Mouse (Mus musculus): Measurements from ENCODE around the gene Naip6. TPM values are rescaled to one million over a fixed set of nuclear protein-coding genes. Genes with fewer than 3 reads are reported as not detected.
"Not testable (repeated sequence)": the region's sequence is repeated elsewhere in the genome, so short reads cannot be mapped to it uniquely, and the experiment has no call there.

Naip6 gene
- total and polyA plus RNA-seq, 3 experiments, result 0.12 to 7.4 (median 5.9) TPM

DNA sequence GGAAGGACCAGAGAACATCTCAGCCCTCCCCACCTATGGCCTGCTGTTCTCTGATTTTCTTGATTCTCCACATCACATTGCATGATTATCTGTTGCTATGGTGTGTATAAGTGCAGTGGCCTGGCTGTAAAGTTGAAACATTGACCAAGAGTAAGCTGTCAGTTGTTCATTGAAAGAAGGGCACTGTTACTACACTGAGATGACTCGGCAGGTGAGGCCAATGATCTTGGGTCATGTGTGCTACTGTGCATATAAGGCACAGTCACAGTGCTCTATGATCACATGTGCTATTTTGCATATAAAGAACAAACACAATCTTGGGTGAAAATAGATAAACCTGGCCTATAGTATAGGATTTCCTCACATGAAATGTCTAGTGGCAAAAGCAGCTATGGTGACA, 32.9 kb downstream of the Naip6 start:
- Histone ChIP-seq H3K4me1 (ENCODE audit: insufficient read depth, low read depth, low read length) (no peaks in the 10 kb centered on the region), H3K36me3 (replicated peaks) (no peaks in the 10 kb centered on the region), H3K9me3 (replicated peaks) (no peaks in the 10 kb centered on the region), H3K27me3 (ENCODE audit: insufficient read depth, low read length) (no peaks in the 10 kb centered on the region), H3K4me3 (ENCODE audit: low read depth, low read length) (no peak overlapping the region)
- DNase-seq (ENCODE audit: low spot score) (no peak), ATAC-seq (ENCODE audit: extremely low read depth, insufficient number of reproducible peaks, low FRiP score, poor library complexity, severe bottlenecking) (no peak)
- TF ChIP-seq POLR2AphosphoS5 (IDR thresholded peaks at IDR 0.05; ENCODE audit: insufficient replicate concordance, low read depth, low read length) (no peak), GATA2 (IDR thresholded peaks at IDR 0.05; ENCODE audit: borderline replicate concordance, low read depth, low read length) (no peak), TAL1 (conservative IDR thresholded peaks at IDR 0.05; ENCODE audit: low read depth, low read length) (no peak), CTCF (IDR thresholded peaks at IDR 0.05; ENCODE audit: low read depth, low read length) (no peak), GATA1 (IDR thresholded peaks at IDR 0.05; ENCODE audit: borderline replicate concordance, low read length) (no peak)

DNA sequence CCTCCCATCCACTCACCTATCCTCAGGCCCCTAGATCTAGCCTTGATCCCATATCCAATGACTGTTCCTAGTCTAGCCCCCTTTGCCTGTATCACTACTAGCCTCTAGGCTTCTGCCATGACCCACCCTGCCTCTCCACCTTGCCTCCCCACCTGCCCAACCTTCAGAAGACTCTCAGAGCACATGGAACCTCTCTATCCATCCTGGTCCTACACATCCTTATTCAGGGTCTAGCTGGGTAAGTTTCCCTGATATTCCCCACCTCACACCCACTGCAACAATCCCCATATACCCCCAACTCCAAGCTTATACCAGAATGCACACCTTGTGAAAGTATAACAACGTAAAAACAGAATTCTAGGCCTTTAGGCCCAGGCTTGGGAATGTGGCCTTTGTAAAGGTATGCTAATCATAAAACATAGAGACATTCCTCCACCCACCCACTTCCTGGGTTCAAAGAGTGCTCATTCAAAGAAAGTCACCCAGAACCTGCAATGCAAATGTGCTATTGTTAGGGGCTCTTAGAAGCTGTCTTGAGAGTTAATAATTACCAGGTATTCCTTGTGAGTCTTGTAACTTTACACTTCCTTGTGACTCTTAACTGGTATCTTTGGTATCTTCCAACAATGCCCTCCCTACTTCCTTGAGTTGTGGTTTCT, 45.9 kb downstream of the Naip6 start:
- H3K4me3 ChIP-seq (ENCODE audit: low read depth, low read length); H3K4me1 ChIP-seq (ENCODE audit: insufficient read depth, low read depth, low read length); DNase-seq (ENCODE audit: low spot score); ATAC-seq (ENCODE audit: extremely low read depth, insufficient number of reproducible peaks, low FRiP score, poor library complexity, severe bottlenecking); H3K27me3 ChIP-seq (ENCODE audit: insufficient read depth, low read length); H3K9me3 ChIP-seq (replicated peaks); H3K36me3 ChIP-seq (replicated peaks): not testable (repeated sequence)

DNA sequence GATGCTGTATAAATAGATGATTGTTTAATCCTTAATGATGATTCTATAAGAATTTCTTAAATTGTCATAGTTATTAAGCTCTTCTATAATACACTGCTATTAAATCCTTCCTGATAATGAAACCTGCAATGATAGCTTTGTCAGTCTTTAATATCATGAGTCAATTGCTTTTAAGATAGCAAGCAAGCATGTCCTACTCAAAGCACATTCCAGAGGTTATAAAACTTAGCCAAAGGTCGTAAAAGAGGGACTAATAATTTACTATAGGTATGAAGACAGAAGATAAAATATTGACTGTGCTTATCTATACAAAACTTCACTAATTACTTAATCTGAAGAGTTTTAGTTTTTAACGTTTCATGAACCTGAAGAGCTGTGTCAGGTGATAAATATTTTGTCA, 60.5 kb downstream of the Naip6 start:
- ATAC-seq (ENCODE audit: extremely low read depth, insufficient number of reproducible peaks, low FRiP score, poor library complexity, severe bottlenecking); H3K4me3 ChIP-seq (ENCODE audit: low read depth, low read length); H3K9me3 ChIP-seq (replicated peaks); H3K4me1 ChIP-seq (ENCODE audit: insufficient read depth, low read depth, low read length); H3K27me3 ChIP-seq (ENCODE audit: insufficient read depth, low read length); H3K36me3 ChIP-seq (replicated peaks); DNase-seq (ENCODE audit: low spot score): not testable (repeated sequence)

DNA sequence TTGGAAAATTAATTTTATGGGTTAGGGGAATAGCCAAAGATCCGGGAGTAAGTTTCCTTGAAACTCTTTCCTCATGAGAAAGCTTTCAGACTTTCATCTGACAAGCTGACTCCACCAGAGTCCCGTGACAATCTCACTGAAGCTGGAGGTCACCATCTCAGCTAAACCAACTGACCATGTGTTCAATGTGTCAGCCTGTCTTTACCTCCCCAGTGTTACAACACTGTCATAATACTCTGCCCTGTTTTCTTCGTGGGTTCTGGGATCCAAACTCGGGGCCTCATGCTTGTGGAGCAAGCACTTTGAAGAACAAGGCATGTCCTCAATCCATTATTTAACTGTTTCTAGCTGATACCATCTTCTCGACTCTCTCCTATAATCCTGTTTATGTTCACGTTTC, 61.5 kb downstream of the Naip6 start:
- not testable (repeated sequence) for H3K4me3 ChIP-seq (ENCODE audit: low read depth, low read length); H3K36me3 ChIP-seq (replicated peaks); H3K27me3 ChIP-seq (ENCODE audit: insufficient read depth, low read length); ATAC-seq (ENCODE audit: extremely low read depth, insufficient number of reproducible peaks, low FRiP score, poor library complexity, severe bottlenecking); H3K4me1 ChIP-seq (ENCODE audit: insufficient read depth, low read depth, low read length); DNase-seq (ENCODE audit: low spot score); H3K9me3 ChIP-seq (replicated peaks)

DNA sequence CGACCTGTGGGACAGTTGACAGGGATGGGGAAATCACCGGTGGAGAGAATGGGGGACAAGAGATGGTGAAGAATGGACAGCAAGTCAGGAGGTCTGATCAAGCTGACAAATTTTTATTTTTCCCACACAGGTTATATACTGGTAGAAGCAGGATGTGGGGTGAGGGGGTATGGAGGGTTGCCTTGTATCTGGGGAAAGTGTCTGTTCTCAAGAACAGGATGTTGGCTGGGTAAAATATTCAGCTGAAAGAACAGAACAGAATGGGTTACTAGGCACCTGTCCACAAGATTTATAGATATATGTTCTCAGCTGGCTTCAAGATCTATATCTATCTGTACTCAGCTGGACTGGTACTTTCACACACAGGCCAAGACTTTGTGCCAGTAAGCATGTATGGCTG, 65.6 kb downstream of the Naip6 start:
- H3K9me3 ChIP-seq (replicated peaks); H3K27me3 ChIP-seq (ENCODE audit: insufficient read depth, low read length); H3K4me3 ChIP-seq (ENCODE audit: low read depth, low read length); H3K4me1 ChIP-seq (ENCODE audit: insufficient read depth, low read depth, low read length); ATAC-seq (ENCODE audit: extremely low read depth, insufficient number of reproducible peaks, low FRiP score, poor library complexity, severe bottlenecking); H3K36me3 ChIP-seq (replicated peaks); DNase-seq (ENCODE audit: low spot score): not testable (repeated sequence)

DNA sequence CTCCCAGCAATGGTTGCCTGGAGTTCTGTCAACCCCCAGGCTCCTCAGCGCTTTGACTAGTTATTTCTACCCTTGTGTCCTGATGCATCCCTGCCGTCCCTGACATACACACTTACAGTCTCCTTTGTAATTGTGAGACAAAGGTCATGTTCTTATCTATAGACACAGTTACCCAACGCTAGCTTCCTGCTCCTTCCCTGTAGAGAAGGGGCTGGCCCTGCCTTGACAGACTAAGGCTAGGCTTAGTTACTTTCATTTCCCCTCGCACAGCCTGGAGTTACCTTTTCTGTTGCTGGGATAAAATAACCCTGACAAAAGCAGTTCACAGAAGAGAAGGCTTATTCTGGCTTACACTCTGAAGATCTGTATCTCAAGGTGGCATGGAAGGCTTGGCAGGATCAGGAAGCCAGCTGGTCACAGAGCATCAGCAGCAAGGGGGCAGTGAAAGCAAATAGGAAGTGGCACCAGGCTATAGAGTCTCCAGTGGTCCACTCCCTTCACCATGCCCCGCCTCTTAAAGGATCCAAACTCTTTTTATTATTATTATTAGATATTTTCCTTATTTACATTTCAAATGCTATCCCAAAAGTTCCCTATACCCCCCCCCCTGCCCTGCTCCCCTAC, 70.5 kb downstream of the Naip6 start:
- not testable (repeated sequence) for H3K4me3 ChIP-seq (ENCODE audit: low read depth, low read length); H3K4me1 ChIP-seq (ENCODE audit: insufficient read depth, low read depth, low read length); H3K27me3 ChIP-seq (ENCODE audit: insufficient read depth, low read length); H3K9me3 ChIP-seq (replicated peaks); DNase-seq (ENCODE audit: low spot score); H3K36me3 ChIP-seq (replicated peaks)
- peak; percentile 49 for ATAC-seq (ENCODE audit: extremely low read depth, insufficient number of reproducible peaks, low FRiP score, poor library complexity, severe bottlenecking)

DNA sequence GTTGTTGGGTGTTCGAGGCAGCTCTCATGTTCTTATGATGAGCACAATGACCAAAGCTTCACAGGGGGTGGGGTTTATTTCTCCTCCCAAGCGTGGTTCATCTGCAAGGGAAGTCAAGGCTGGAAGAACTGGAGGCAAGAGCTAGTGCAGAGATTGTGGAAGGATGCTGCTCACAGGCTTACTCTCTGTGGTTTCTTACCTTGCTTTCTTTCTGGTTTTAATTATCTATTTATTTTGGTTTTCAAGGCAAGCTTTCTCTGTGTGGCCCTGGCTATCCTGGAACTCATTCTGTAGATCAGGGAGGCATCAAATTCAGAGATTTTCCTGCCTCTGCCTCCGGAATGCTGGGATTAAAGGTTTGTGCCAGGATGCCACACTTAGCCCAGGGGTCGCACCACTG, 71.3 kb downstream of the Naip6 start, which contains the start of gene Naip5:
Naip5 (minus strand) TSS at position 101 of the 400 bp plus-strand sequence.
- H3K4me3 ChIP-seq (ENCODE audit: low read depth, low read length); H3K4me1 ChIP-seq (ENCODE audit: insufficient read depth, low read depth, low read length); H3K36me3 ChIP-seq (replicated peaks); H3K9me3 ChIP-seq (replicated peaks); DNase-seq (ENCODE audit: low spot score); ATAC-seq (ENCODE audit: extremely low read depth, insufficient number of reproducible peaks, low FRiP score, poor library complexity, severe bottlenecking); H3K27me3 ChIP-seq (ENCODE audit: insufficient read depth, low read length): not testable (repeated sequence)

DNA sequence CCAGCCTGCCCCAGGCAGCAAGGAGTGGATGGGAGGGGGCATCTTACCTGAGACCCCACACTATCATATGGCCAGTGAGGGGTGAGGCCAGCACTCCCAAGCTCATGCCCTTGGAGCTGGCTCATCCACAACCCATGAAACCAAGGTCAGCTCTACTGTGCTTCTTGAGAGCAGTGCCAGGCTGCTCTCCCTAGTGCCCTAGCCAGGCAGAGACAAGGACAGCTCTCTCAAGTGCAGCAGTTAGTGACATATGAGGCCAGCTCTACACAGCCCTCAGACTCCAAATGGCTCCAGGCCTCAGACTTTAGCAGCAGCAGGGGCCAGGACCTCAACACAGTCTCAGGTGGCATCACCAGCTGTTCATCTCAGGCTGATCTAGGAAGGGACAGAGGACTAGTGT, 73.8 kb downstream of the Naip6 start:
- DNase-seq (ENCODE audit: low spot score) (no peak), ATAC-seq (ENCODE audit: extremely low read depth, insufficient number of reproducible peaks, low FRiP score, poor library complexity, severe bottlenecking) (no peak)
- no peak for TF ChIP-seq CTCF (IDR thresholded peaks at IDR 0.05; ENCODE audit: low read depth, low read length)
- TF ChIP-seq POLR2AphosphoS5 (IDR thresholded peaks at IDR 0.05; ENCODE audit: insufficient replicate concordance, low read depth, low read length), result no peak
- no peak for TF ChIP-seq TAL1 (conservative IDR thresholded peaks at IDR 0.05; ENCODE audit: low read depth, low read length)
- no peak for TF ChIP-seq GATA1 (IDR thresholded peaks at IDR 0.05; ENCODE audit: borderline replicate concordance, low read length)
- TF ChIP-seq GATA2 (IDR thresholded peaks at IDR 0.05; ENCODE audit: borderline replicate concordance, low read depth, low read length), result no peak
- H3K9me3 ChIP-seq (replicated peaks), result no peaks in the 10 kb centered on the region
- no peaks in the 10 kb centered on the region; the same call in 1 of the 2 replicates for H3K27me3 ChIP-seq (ENCODE audit: insufficient read depth, low read length)
- H3K4me3 ChIP-seq (ENCODE audit: low read depth, low read length), result no peak overlapping the region
- H3K4me1 ChIP-seq (ENCODE audit: insufficient read depth, low read depth, low read length), result no peaks in the 10 kb centered on the region
- no peaks in the 10 kb centered on the region for H3K36me3 ChIP-seq (replicated peaks)

Other genes with a start within 250 kb of the Naip6 start
- gene Bdp1, start 213.6 kb downstream of the Naip6 start, total RNA-seq (2014; fragmentation: Nextera tagmentation), result 84.4 and 103 TPM in 2 replicates
- 51.3 and 59.3 TPM in 2 replicates for gene Bdp1, start 213.6 kb downstream of the Naip6 start, total RNA-seq (2017)
- 6.2 and 6.6 TPM in 2 replicates for gene Bdp1, start 213.6 kb downstream of the Naip6 start, polyA plus RNA-seq (2012)
- gene Serf1, start 209.7 kb downstream of the Naip6 start, total RNA-seq (2014; fragmentation: Nextera tagmentation), result 5.6 and 11.1 TPM in 2 replicates
- gene Serf1, start 209.7 kb downstream of the Naip6 start, total RNA-seq (2017), result 27.2 and 29.6 TPM in 2 replicates
- gene Serf1, start 209.7 kb downstream of the Naip6 start, polyA plus RNA-seq (2012), result 19.2 and 29.6 TPM in 2 replicates
- gene Smn1, start 192.8 kb downstream of the Naip6 start, total RNA-seq (2014; fragmentation: Nextera tagmentation), result 72.0 and 92.5 TPM in 2 replicates
- 26.4 and 46.6 TPM in 2 replicates for gene Smn1, start 192.8 kb downstream of the Naip6 start, total RNA-seq (2017)
- gene Smn1, start 192.8 kb downstream of the Naip6 start, polyA plus RNA-seq (2012), result 75.2 and 80.4 TPM in 2 replicates
- gene Naip2, start 115.6 kb downstream of the Naip6 start, total RNA-seq (2014; fragmentation: Nextera tagmentation), result 8.9 and 10.6 TPM in 2 replicates
- gene Naip2, start 115.6 kb downstream of the Naip6 start, total RNA-seq (2017), result 21.1 and 21.3 TPM in 2 replicates
- 0.26 and 0.30 TPM in 2 replicates for gene Naip2, start 115.6 kb downstream of the Naip6 start, polyA plus RNA-seq (2012)
- gene Naip5, start 71.4 kb downstream of the Naip6 start, total RNA-seq (2014; fragmentation: Nextera tagmentation), result 2.5 and 3.5 TPM in 2 replicates
- 3.0 and 3.3 TPM in 2 replicates for gene Naip5, start 71.4 kb downstream of the Naip6 start, total RNA-seq (2017)
- 0.04 TPM in 2 replicates for gene Naip5, start 71.4 kb downstream of the Naip6 start, polyA plus RNA-seq (2012)
- 0.53 TPM in 1 of 2 replicates, not detected in the other for gene Naip1, start 135.2 kb upstream of the Naip6 start, total RNA-seq (2014; fragmentation: Nextera tagmentation)
- gene Naip1, start 135.2 kb upstream of the Naip6 start, total RNA-seq (2017), result 0.06 and 0.27 TPM in 2 replicates
- gene Naip1, start 135.2 kb upstream of the Naip6 start, polyA plus RNA-seq (2012), result 0.01 TPM in 1 of 2 replicates, not detected in the other
- 69.2 and 83.2 TPM in 2 replicates for gene Gtf2h2, start 174.9 kb upstream of the Naip6 start, total RNA-seq (2014; fragmentation: Nextera tagmentation)
- gene Gtf2h2, start 174.9 kb upstream of the Naip6 start, total RNA-seq (2017), result 52.6 and 61.1 TPM in 2 replicates
- 27.3 and 27.8 TPM in 2 replicates for gene Gtf2h2, start 174.9 kb upstream of the Naip6 start, polyA plus RNA-seq (2012)
- not detected in 2 replicates for gene Ocln, start 235.0 kb upstream of the Naip6 start, total RNA-seq (2014; fragmentation: Nextera tagmentation)
- 0.06 and 0.27 TPM in 2 replicates for gene Ocln, start 235.0 kb upstream of the Naip6 start, total RNA-seq (2017)
- gene Ocln, start 235.0 kb upstream of the Naip6 start, polyA plus RNA-seq (2012), result not detected in 2 replicates

All from G1E (cell line).